Mouse (Mus musculus) lung, postnatal 0 days (tissue): ENCODE measurements at regions not wholly inside any gene's neighbourhood (a gene's known extent, or its start where the extent isn't known, plus 50 kb on each side); places are given as distances from the start of the nearest gene placed in this dataset.

ENCODE experiments used
- CTCF ChIP-seq: IDR thresholded peaks from 2 replicates; pipeline ENCODE4 v1.5.1; 2016; ENCODE audit warnings: antibody characterized with exemption, mild to moderate bottlenecking
- EP300 ChIP-seq: IDR thresholded peaks from 2 replicates; pipeline ENCODE4 v1.6.1; 2016; ENCODE audit warnings: antibody characterized with exemption, mild to moderate bottlenecking, control low read depth

DNA sequence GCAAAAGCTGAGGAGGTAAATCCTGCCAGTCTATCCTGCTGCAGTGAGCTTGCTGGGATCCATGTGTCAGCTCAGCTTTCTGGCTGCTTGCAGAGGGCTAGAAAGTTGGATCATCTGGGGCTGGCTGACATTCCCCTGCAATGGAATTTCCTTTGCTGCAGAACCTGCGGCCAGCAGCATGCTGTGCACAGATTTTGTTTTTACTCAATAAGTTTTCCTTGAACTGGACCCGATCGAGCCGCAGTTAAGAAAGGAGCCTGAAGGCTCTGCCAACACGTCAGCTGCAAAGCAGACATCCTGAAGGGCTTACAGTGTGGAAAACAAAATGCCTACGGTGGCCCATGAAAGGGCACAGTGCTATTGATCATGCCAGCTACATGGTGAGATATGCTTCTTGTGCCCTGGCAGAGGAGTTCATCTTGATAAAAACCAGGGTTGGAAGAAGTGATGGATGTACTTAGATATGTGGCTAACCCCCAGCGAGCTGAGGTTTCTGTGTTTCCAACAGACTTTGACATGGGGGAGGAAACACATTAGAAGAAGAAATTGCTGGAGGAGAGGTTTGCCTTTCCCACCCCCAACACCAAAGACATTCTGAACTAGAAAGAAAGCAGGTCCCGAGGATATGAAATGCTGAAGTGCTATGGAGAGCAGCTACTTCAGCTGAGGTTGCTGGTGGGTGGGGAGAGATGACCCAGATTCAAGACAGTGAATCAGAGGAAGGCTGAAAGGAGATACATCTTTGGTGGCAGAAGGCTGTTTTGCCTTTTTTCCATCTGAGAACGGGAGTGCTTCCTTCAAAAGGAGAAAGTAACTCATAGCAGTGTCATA is 105.2 kb upstream of the Pdzrn3 start:
- TF ChIP-seq CTCF (no peak), EP300 (no peak)
